Mouse (Mus musculus) splenic B cell, adult 2 months (primary cell): ENCODE results near the gene Rfc2.
A peak's percentile ranks its signal among the peaks of the same experiment; 100 is the strongest.

Experiments
- DNase-seq: peaks from one replicate; pipeline ENCODE4 v3.0.0-alpha.2; 2011; ENCODE audit warnings: low read depth, low spot score
- H3K27me3 ChIP-seq: 2 replicates; pipeline ENCODE4 v1.6.1; 2012; ENCODE audit warnings: mild to moderate bottlenecking, low read length, moderate library complexity, mixed read lengths; ENCODE audit not compliant: control insufficient read depth, poor library complexity, insufficient read depth, severe bottlenecking
- H3K36me3 ChIP-seq: 2 replicates; pipeline ENCODE4 v1.6.1; 2012; ENCODE audit warnings: mild to moderate bottlenecking, low read length, moderate library complexity, mixed read lengths; ENCODE audit not compliant: control insufficient read depth, poor library complexity, insufficient read depth, severe bottlenecking

The Rfc2 gene

DNA sequence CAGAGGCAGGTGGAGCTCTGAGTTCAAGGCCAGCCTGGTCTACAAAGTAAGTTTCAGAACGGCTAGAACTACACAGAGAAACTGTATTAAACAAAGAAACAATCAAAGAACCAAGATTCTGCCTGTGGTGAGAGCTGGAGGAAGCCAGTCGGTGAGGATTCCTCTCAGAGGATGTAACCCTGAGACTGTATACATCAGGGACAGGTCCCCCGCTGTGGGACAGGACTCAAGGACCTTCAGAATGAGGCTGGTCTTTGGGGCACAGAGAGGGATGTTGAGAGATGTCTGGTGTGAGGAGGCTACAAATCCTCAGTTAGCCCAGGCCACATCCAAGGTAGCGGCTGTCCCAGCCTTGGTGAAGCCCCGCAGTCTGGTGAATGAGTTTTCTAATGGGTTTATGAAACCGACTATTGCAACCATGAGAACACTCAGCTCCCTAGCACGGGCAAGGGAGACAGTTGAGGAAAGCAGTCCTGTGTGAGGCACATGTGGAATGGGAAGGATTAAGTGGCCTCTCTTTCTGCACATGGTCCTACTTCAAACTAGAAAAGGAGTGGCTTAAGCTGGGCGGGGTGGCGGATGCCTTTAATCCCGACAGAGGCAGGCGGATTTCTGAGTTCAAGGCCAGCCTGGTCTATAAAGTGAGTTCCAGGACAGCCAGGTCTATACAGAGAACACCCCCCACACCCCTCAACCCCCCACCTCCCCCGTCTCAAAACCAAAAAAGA is 28.9 kb downstream of the Rfc2 start:
- no peak for DNase-seq
- H3K36me3 ChIP-seq: peaks cover 6% of the 10 kb centered on the region

DNA sequence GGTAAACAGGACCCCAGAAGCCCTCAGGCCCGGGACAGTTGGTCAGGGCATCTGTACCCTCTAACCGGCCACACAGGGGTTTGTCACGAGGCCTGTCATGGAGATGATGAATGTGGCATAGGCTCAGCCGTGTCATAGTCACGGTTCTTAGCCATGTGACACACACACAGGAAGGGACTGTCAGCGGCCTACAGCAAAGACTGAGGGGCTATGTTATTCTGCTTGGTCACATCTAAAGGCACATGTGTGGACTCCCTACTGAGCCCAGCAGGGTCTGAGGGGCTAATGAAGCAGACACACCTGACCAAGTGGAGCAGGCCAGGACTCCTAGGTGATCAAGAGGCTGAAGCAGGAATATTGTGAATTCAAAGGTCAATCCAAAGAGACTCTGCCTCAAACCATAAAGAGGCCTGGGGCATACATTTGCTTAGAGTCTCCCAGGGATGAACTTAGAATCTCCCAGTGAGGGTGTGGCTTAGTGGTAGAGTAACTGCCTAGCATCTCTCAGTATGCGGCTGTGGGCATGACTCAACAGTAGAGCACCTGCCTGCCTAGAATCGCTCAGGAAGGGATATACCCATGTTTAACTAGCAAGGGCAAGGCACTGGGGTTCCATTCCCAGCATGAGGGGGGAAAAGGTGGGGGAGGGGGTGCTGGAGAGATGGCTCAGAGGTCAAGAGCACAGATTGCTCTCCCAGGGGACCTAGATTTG is 30.8 kb downstream of the Rfc2 start:
- peaks cover 3% of the 10 kb centered on the region for H3K36me3 ChIP-seq
- DNase-seq: peak; percentile 73
- H3K27me3 ChIP-seq: no peaks in the 10 kb centered on the region

More for the DNA sequence above, 28.9 kb downstream of the Rfc2 start:
- H3K27me3 ChIP-seq: no peaks in the 10 kb centered on the region

DNA sequence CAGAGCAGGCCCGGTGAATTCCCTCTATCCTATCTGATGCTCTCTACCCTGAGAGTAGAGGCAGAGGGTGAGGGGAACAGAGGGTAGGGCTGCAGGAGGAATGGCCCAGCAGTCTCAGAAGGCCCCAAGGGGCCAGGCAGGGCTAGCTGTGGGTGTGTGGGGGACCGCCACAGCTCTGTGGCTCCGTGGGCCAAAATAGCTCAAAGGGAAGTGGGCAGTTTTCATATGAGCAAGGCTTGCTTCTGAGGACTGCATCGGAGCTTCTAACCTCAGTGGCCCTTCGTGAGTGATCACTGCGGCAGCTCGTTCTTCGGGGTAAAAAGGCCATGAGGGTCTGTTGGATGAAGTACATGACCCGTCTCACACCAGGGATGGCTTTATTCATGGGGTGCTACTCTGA is 32.6 kb downstream of the Rfc2 start:
- Histone ChIP-seq H3K36me3 (no peaks in the 10 kb centered on the region; the same call in 1 of the 2 replicates), H3K27me3 (no peaks in the 10 kb centered on the region)
- DNase-seq: peak; percentile 82

DNA sequence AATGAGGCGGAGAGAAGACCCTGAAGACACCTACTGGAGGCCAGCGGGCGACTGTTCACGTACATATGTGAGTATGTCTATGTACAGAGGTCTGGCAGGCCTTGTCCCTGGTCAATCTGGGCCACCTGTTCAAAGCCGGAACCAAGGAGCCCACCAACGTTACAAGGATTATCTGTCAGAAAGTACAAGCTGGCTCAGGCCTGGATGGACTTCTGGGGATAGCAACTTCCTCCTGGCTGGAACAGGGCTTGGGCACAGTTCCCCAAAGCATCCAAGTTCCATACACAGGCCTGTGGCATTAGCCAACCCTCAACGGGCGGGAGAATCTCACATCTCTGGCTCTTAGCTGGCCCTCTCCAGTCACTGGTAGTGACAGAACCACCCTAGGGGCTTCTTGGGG is 33.1 kb downstream of the Rfc2 start:
- peak; percentile 32 for DNase-seq
- Histone ChIP-seq H3K36me3 (peaks cover 4% of the 10 kb centered on the region; the same call in 1 of the 2 replicates), H3K27me3 (no peaks in the 10 kb centered on the region)

DNA sequence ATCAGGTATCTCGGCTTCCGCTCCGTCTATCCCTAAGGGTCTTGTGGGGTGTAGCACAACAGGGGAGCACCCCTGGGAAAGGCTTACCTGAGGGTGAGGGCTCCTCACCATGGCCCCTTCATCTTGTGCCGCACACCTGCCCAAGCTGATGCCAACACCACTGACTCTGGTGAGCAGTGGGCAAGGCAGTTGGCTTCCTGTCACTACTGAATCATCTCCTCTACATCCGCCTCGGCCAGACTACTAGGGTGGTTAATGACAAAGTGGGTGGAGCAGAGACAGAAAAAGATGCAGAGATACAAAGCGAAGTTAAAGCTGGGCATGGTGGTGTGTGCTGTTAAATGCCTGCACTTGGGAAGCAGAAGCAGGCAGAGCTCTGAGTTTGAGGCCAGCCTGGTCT is 33.6 kb downstream of the Rfc2 start, which contains the start of gene Lat2:
TSS of gene Lat2 (minus strand) at position 224 of the 400 bp plus-strand sequence.
- H3K36me3 ChIP-seq: peaks cover 4% of the 10 kb centered on the region; the same call in 1 of the 2 replicates
- no peaks in the 10 kb centered on the region for H3K27me3 ChIP-seq
- peak; percentile 71 for DNase-seq

DNA sequence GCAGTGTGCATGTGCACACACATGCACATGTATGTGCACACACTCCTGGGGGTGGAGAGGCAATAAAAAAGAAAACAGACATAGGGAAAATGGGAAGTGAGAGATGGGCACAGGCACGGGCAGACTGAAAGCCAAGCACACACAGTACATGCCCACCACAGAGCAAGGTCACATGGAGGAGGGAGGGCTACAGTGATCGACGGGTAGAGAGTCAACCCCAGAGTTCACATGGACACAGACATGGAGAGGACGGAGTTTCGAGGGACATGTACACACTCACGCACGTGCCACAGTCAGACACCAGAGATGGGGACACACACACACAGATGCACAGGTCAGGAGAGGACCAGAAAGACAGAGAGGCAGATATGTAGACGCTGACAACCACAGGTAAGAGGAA is 34.2 kb downstream of the Rfc2 start:
- peak; percentile 23 for DNase-seq
- Histone ChIP-seq H3K27me3 (no peaks in the 10 kb centered on the region), H3K36me3 (peaks cover 4% of the 10 kb centered on the region; the same call in 1 of the 2 replicates)

DNA sequence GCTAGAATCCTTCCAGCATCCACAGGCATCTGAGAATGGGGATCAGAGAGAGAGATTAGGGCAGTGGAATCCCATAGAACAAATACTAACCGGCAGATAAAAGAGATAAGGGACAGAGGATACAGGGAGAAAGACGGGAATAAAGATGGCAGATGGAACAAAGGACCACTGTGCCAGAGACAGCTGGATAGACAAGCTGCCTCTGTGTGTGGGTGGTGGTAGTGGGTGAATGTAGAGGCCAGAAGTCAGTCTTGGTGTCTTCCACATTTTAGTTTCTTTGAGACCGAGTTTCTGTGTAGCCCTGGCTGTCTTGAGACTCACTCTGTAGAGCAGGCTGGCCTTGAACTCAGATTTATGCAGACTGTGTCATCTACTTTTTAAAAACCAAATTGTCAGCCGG is 34.6 kb downstream of the Rfc2 start:
- Histone ChIP-seq H3K27me3 (no peaks in the 10 kb centered on the region), H3K36me3 (peaks cover 4% of the 10 kb centered on the region)
- DNase-seq: no peak

DNA sequence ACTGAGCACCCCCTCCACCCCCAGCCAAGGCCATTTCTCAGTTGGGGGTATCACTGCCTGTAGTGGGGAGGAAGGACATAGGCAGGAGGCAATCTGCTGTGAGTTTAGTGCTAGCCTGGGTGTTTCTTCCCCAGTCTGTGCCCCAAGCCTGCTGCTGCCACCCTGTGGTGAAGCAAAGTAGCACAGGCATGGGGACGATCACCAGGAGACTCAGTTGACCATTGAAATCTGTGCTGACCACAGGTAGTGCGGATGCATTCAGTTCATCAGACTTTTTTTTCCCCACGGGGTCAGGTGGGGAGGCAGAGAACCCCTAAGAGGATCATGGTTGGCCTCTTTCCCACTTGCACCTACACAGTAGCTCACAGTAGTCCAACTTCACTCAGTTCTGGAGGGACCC is 35.9 kb downstream of the Rfc2 start:
- DNase-seq: peak; percentile 81
- peaks cover 11% of the 10 kb centered on the region for H3K36me3 ChIP-seq
- no peaks in the 10 kb centered on the region for H3K27me3 ChIP-seq

DNA sequence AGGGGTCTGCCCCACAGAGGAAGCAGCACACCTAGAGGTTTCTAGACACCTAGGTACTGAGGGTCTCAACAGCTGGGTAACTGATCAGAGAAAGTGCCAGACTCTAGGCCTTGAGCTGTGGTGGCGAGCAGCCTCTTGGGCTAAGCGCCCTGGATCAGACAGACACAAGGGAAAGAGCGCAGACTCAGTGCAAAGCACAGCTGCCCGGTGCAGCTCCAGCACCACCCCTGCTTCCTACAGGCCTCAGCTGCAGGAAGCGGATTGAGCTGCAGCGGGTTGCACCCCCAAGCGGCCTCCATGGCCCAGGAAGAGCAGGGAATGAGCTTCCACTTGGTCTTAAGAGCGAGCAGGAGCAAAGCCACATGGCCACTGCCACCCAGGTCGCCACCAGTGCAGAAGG is 39.3 kb downstream of the Rfc2 start:
- peaks cover 21% of the 10 kb centered on the region for H3K36me3 ChIP-seq
- no peaks in the 10 kb centered on the region for H3K27me3 ChIP-seq
- DNase-seq: no peak

DNA sequence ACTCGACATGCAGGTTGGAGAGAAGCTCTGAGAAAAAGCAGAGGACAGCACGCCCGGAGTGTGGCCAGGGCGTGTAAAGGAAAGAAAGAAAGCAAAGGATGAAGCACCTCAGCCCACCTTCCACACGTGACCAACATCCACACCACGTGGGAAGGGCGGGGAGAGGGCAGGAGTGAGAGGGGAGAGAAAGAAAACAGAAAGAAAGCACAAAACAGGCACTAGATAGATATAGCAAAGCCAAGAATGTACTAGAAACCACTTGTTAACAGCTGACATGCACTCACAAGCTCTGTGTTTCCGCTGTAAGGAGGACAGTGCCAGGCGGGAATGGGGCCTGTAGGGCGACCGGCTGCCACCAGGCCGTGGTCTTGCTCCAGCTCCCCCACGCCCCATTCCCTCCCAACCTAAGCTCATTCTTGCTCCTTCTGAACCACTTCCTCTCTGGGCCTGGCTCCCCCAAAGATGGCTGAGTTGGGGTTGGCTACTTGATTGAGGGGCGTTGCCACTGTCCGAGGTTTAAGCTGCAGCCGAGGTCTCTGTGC is 40.0 kb downstream of the Rfc2 start:
- Histone ChIP-seq H3K36me3 (peaks cover 22% of the 10 kb centered on the region), H3K27me3 (no peaks in the 10 kb centered on the region)
- no peak for DNase-seq

DNA sequence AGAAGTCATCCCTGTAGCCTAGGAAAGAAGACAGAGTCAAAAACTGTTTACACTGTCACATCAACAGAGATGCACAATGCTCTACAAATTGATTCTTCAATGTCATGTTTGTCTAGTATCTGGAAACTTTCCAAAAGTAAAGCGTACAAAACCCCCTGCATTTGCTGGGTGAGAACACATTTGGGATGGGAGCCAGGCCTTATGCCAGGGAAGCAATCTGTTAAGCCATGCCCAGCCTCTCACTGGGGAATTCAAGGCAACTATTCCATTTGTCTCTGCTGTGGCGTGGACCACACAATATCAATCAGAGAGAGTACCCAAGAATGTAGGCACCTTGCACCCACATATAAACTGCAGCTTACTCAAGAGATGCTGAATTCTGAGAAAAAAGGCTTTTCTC is 40.9 kb downstream of the Rfc2 start:
- DNase-seq: no peak
- peaks cover 28% of the 10 kb centered on the region for H3K36me3 ChIP-seq
- no peaks in the 10 kb centered on the region for H3K27me3 ChIP-seq

DNA sequence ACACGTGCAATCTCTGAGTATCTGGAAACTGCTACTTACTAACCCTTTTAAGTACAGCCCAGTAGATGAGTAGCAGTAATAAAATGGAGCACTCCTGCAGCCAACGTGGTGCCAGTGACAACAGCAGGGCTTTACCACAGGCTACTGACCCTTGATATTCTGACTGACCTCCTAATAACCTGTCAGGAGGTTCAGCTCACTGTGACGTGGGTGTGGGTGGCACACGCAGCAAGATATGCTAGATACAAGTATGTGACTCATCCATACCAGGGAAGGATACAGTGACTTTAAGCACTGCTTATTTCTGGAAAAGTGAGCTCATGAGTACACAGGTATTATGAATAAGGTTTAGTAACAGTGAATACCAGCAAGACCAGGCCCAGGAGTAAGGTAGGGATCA is 48.3 kb downstream of the Rfc2 start:
- peaks cover 12% of the 10 kb centered on the region for H3K36me3 ChIP-seq
- DNase-seq: no peak
- H3K27me3 ChIP-seq: no peaks in the 10 kb centered on the region

DNA sequence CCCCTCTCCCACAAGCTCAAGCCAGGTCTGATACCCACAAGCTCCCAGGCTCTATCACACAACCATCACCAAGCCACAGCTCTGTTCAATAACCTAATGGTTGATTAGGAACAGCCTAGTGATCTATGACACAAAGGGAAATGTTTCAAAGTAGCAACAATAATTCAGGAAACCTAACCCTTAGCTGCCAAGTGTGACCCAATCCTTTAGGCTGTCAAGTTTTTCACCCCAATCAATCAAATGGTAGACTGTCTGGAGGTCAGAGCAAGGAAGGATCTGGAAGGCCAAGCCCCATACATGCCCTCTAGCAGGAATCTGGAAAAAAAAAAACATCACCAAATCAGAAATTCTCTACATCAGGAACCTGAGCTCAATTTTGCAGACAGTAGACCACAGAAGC is 49.7 kb downstream of the Rfc2 start:
- peaks cover 10% of the 10 kb centered on the region for H3K36me3 ChIP-seq
- no peak for DNase-seq
- no peaks in the 10 kb centered on the region for H3K27me3 ChIP-seq

DNA sequence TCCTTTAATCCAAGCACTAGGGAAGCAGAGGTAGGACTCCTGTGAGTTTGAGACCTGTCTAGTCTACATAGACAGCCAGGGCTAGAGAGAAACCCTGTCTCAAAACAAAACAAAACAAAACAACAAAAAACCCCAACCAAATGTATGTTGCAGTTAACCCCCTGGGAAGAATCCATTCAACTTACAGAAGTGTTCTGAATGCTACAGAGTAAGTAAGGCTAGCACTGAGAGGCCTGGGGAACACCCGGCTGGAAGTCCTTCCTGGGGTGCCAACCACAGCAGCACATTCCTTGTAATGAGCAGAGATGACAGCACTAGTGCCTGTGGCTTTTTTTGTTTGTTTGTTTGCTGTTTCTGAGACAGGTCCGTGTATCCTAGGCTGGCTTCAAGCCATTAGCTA is 51.7 kb downstream of the Rfc2 start:
- H3K36me3 ChIP-seq: peaks cover 6% of the 10 kb centered on the region; the same call in 1 of the 2 replicates
- DNase-seq: no peak
- no peaks in the 10 kb centered on the region for H3K27me3 ChIP-seq

DNA sequence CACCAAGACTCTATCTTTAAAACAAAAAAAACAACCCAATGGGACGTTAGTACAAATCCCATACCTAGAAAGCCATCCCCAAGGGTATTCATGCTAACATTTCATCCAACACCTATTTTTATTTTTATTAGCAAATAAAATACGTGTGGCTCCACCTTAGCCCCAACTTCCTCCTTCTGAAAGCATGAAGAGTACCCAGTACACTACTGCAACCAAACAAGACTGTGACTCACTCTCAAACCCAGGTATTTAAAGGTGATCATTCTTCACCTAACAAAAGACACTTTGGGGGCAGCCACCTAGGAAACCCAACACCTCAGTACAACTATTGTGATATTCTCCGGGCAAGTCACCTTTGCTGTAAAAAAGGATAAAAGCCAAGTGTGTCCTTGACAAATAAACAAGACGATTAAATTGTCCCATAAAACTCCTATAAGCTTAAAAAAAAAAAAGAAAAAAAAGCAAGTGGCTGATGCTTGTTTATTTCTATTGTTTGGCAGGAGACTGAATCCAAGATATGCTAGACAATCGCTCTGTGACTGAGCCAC is 56.7 kb downstream of the Rfc2 start:
- Histone ChIP-seq H3K27me3 (no peaks in the 10 kb centered on the region), H3K36me3 (peaks cover 6% of the 10 kb centered on the region; the same call in 1 of the 2 replicates)
- peak; percentile 42 for DNase-seq
